Mouse (Mus musculus): Measurements from ENCODE around the gene Hspa2. TPM values are rescaled to one million over a fixed set of nuclear protein-coding genes. Genes with fewer than 3 reads are reported as not detected.

Hspa2 gene
- polyA plus RNA-seq, 1 experiment from 2014 or later, result 5.7 TPM

DNA sequence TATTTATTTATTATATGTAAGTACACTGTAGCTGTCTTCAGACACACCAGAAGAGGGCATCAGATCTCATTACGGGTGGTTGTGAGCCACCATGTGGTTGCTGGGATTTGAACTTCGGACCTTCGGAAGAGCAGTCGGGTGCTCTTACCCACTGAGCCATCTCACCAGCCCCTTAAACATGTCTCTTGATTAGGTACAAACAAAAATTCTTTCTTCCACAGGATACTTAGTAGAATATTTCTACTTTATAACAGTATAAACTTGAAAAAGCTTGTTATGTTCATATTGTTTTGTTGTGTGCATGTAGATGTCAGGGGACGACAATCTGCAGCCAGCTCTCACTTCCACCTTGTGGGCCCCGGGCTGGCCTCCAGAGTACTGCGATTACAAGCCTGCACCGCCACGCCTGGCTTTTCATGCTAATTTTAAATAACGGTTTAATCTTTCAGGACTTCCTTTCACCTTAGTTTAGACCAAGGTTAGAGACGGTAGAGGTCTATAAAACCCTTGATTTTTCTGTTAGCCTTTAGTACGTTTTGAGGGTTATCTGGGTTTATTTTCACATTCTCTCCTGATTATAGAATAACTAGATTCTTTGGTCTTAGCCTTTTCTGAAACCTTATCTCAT is 11.5 kb downstream of the Hspa2 start:
- Histone ChIP-seq H3K4me3 (ENCODE audit: low read depth, low read length) (no peak overlapping the region), H3K4me2 (ENCODE audit: low read depth, low read length) (no peak overlapping the region), H3K27me3 (ENCODE audit: control insufficient read depth, insufficient read depth, low read length) (no peaks in the 10 kb centered on the region), H3K27ac (ENCODE audit: low read depth, low read length) (no peak overlapping the region), H3K36me3 (ENCODE audit: control insufficient read depth, insufficient read depth, low read length) (no peaks in the 10 kb centered on the region), H3K4me1 (ENCODE audit: control insufficient read depth, insufficient read depth, low read length) (peaks cover 4% of the 10 kb centered on the region; the same call in 1 of the 2 replicates), H3K9me3 (ENCODE audit: control insufficient read depth, low read length) (no peaks in the 10 kb centered on the region), H3K9ac (replicated peaks; ENCODE audit: low read depth, low read length) (no peak overlapping the region)
- ATAC-seq (ENCODE audit: low read depth), result no peak
- WGBS, result 88% methylated on average over 11 of the region's 12 CpGs

DNA sequence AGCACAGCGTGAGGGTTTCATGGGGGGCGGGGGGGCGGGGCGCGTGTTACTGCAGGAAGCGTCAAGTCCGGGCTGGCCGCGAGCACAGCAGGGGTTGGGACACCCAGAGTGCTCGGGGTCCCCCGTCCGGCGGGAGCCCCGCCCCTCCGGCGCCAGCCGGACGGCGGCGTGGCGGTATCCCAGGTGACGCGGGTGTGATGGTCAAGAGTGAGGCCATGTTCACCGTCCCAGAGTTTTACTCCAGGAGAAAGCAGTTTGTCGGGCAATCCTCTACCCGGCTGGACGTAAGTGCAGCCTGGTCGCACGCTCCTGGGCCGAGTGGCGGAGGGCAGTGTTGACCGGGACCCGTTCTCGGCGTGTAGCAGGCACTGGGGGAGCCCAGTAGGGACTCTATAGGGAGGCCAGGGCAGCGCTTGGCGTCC is 13.5 kb downstream of the Hspa2 start, which contains the start of gene Ppp1r36:
Gene Ppp1r36 (plus strand): TSS at position 106 of the 422 bp plus-strand sequence.
- peak within 1 kb of the TSS; percentile 21; the same call in 1 of the 2 replicates for H3K9ac ChIP-seq (replicated peaks; ENCODE audit: low read depth, low read length)
- H3K27ac ChIP-seq (ENCODE audit: low read depth, low read length), result no peak within 1 kb of the TSS
- peak within 1 kb of the TSS; percentile 63 for H3K4me2 ChIP-seq (ENCODE audit: low read depth, low read length)
- ATAC-seq (ENCODE audit: low read depth), result no peak
- H3K4me1 ChIP-seq (ENCODE audit: control insufficient read depth, insufficient read depth, low read length), result peaks cover 4% of the 10 kb centered on the region; the same call in 1 of the 2 replicates
- H3K9me3 ChIP-seq (ENCODE audit: control insufficient read depth, low read length), result no peaks in the 10 kb centered on the region
- no peaks in the 10 kb centered on the region for H3K27me3 ChIP-seq (ENCODE audit: control insufficient read depth, insufficient read depth, low read length)
- no peaks in the 10 kb centered on the region for H3K36me3 ChIP-seq (ENCODE audit: control insufficient read depth, insufficient read depth, low read length)
- 2% methylated on average over 37 of the region's 37 CpGs for WGBS
- H3K4me3 ChIP-seq (ENCODE audit: low read depth, low read length), result peak within 1 kb of the TSS; percentile 28

DNA sequence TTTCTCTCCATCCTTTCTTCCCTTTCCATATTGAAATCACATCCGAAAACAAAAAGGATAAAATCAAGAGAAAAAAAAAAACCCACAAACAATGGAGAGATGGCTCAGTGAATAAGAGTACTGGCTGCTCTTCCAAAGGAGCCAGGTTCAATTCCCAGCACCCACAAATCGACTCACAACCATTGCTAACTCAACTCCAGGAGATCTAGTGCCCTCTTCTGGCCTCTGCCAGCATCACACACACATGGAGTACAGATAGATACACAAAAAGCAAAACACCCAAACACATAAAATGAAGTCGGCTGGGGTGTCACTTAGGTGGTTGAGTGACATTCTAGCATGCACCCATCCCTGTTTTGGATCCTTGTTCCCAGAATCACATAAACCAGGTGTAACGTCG is 14.4 kb downstream of the Hspa2 start:
- no peaks in the 10 kb centered on the region for H3K36me3 ChIP-seq (ENCODE audit: control insufficient read depth, insufficient read depth, low read length)
- H3K9me3 ChIP-seq (ENCODE audit: control insufficient read depth, low read length), result no peaks in the 10 kb centered on the region
- peaks cover 4% of the 10 kb centered on the region; the same call in 1 of the 2 replicates for H3K4me1 ChIP-seq (ENCODE audit: control insufficient read depth, insufficient read depth, low read length)
- no peak for ATAC-seq (ENCODE audit: low read depth)
- H3K9ac ChIP-seq (replicated peaks; ENCODE audit: low read depth, low read length), result no peak overlapping the region
- H3K27ac ChIP-seq (ENCODE audit: low read depth, low read length), result no peak overlapping the region
- H3K4me3 ChIP-seq (ENCODE audit: low read depth, low read length), result no peak overlapping the region
- H3K4me2 ChIP-seq (ENCODE audit: low read depth, low read length), result no peak overlapping the region
- 96% methylated on average over 5 of the region's 5 CpGs for WGBS
- no peaks in the 10 kb centered on the region for H3K27me3 ChIP-seq (ENCODE audit: control insufficient read depth, insufficient read depth, low read length)

DNA sequence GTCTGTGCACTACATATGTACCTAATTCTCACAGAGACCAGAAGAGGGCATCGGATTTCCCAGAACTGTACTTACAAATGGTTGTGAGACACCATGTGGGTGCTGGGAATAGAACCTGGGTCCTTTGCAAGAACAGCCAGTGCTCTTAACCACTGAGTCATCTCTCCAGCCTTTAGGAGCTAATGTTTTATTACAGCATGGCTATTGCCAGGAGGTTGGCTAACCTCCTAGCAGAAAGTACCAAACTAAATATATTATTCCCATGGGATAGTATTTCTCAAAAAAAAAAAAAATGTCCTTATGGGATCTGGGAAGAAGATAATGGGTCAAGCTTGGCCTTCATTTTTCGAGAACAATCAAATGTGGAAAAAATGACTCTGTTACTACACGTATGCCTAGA is 21.3 kb downstream of the Hspa2 start:
- no peak overlapping the region for H3K4me3 ChIP-seq (ENCODE audit: low read depth, low read length)
- no peaks in the 10 kb centered on the region for H3K4me1 ChIP-seq (ENCODE audit: control insufficient read depth, insufficient read depth, low read length)
- H3K36me3 ChIP-seq (ENCODE audit: control insufficient read depth, insufficient read depth, low read length), result no peaks in the 10 kb centered on the region
- no peak overlapping the region for H3K4me2 ChIP-seq (ENCODE audit: low read depth, low read length)
- WGBS, result 90% methylated on average over 3 of the region's 3 CpGs
- no peak for ATAC-seq (ENCODE audit: low read depth)
- H3K27me3 ChIP-seq (ENCODE audit: control insufficient read depth, insufficient read depth, low read length), result no peaks in the 10 kb centered on the region
- no peak overlapping the region for H3K9ac ChIP-seq (replicated peaks; ENCODE audit: low read depth, low read length)
- H3K9me3 ChIP-seq (ENCODE audit: control insufficient read depth, low read length), result no peaks in the 10 kb centered on the region
- no peak overlapping the region for H3K27ac ChIP-seq (ENCODE audit: low read depth, low read length)

DNA sequence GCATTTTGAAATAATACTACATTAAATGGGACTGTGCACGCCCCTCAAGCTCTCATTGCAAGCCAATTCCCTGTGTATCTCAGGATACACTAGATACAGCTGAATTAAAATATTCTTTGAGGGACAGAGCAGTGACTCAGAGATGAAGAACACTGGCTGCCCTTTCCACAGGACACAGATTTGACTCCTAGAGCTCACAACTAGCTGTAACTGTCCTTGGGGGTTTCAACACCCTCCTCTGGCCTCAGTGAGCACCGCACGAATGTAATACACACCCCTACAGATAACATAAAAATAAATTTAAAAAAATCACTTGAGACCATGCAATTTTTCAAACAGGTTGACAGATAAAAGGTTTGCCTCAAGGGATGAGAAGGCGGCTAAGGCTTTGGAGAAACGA is 23.6 kb downstream of the Hspa2 start:
- WGBS, result 57% methylated on average over 5 of the region's 5 CpGs
- ATAC-seq (ENCODE audit: low read depth), result no peak

DNA sequence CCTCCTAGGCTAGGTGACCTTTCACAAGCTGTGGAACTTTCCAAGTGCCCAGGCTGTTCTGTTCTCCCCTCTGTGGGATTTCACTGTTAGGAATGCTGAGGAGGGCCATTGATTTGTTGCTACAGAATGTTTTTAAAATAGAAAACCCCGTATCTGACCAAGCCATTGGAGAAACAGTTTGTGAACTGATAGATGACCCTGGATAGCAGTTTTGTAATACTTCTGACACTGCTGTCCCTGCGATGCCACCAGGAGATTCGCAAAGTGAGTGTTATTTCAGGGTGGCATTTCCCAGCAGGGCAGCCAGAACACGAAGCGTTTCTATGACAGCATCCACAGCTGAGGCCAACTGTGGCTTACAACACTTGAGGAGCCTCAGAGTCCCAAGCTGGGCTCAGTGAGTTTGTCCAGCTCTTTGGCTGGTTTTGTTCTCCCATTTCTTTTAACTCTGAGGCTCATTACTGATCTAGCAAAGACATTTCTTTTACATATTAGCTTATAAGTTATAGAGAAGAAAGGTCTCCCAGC is 27.0 kb downstream of the Hspa2 start:
- Histone ChIP-seq H3K27me3 (ENCODE audit: control insufficient read depth, insufficient read depth, low read length) (no peaks in the 10 kb centered on the region), H3K36me3 (ENCODE audit: control insufficient read depth, insufficient read depth, low read length) (no peaks in the 10 kb centered on the region), H3K9ac (replicated peaks; ENCODE audit: low read depth, low read length) (no peak overlapping the region), H3K9me3 (ENCODE audit: control insufficient read depth, low read length) (no peaks in the 10 kb centered on the region), H3K4me3 (ENCODE audit: low read depth, low read length) (no peak overlapping the region), H3K4me2 (ENCODE audit: low read depth, low read length) (no peak overlapping the region), H3K27ac (ENCODE audit: low read depth, low read length) (no peak overlapping the region), H3K4me1 (ENCODE audit: control insufficient read depth, insufficient read depth, low read length) (no peaks in the 10 kb centered on the region)
- no peak for ATAC-seq (ENCODE audit: low read depth)
- 59% methylated on average over 5 of the region's 5 CpGs for WGBS

More for the DNA sequence above, 23.6 kb downstream of the Hspa2 start:
- Histone ChIP-seq H3K9me3 (ENCODE audit: control insufficient read depth, low read length) (no peaks in the 10 kb centered on the region), H3K27ac (ENCODE audit: low read depth, low read length) (no peak overlapping the region), H3K9ac (replicated peaks; ENCODE audit: low read depth, low read length) (no peak overlapping the region), H3K4me2 (ENCODE audit: low read depth, low read length) (no peak overlapping the region), H3K4me1 (ENCODE audit: control insufficient read depth, insufficient read depth, low read length) (no peaks in the 10 kb centered on the region), H3K36me3 (ENCODE audit: control insufficient read depth, insufficient read depth, low read length) (no peaks in the 10 kb centered on the region), H3K4me3 (ENCODE audit: low read depth, low read length) (no peak overlapping the region), H3K27me3 (ENCODE audit: control insufficient read depth, insufficient read depth, low read length) (no peaks in the 10 kb centered on the region)

DNA sequence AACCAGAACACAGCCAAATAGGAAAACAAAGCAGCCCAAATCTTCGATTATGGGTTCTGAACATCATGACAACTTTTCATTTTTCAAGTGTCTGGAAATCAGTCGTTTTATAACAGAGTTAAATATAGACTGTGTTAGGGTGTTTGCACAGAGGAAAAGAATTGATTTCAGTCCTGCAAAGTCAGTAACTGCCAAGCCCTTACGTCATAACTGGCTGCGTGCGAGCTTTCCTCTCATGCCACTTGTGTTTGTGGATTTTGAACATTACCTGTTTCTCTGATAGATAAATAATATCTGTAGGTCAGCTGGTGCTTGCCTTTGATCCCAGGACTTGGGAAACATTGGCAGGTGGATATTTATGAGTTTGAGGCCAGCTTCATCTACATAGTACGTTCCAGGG is 27.5 kb downstream of the Hspa2 start:
- no peaks in the 10 kb centered on the region for H3K36me3 ChIP-seq (ENCODE audit: control insufficient read depth, insufficient read depth, low read length)
- H3K4me2 ChIP-seq (ENCODE audit: low read depth, low read length), result no peak overlapping the region
- no peak for ATAC-seq (ENCODE audit: low read depth)
- no peaks in the 10 kb centered on the region for H3K27me3 ChIP-seq (ENCODE audit: control insufficient read depth, insufficient read depth, low read length)
- H3K9me3 ChIP-seq (ENCODE audit: control insufficient read depth, low read length), result no peaks in the 10 kb centered on the region
- H3K4me1 ChIP-seq (ENCODE audit: control insufficient read depth, insufficient read depth, low read length), result no peaks in the 10 kb centered on the region
- no peak overlapping the region for H3K4me3 ChIP-seq (ENCODE audit: low read depth, low read length)
- H3K27ac ChIP-seq (ENCODE audit: low read depth, low read length), result no peak overlapping the region
- WGBS, result 90% methylated on average over 6 of the region's 6 CpGs
- H3K9ac ChIP-seq (replicated peaks; ENCODE audit: low read depth, low read length), result no peak overlapping the region

DNA sequence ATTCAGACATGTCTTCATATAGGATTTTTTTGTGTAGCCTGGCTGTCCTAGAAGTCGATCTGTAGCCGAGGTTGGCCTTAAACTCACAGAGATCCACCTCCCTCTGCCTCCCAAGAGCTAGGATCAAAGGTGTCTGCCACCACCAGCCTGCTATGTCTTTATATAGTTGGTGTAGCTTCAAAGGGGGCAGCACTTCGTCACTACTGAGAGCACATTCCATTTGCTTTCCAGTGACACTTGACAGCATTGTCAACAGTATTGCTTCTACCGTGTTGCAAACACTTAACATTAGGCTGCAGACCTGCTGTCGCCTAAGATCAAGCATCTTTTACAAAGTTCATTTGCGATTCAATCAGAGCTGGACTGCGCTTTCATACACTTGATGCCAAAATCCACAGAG is 30.1 kb downstream of the Hspa2 start:
- H3K9ac ChIP-seq (replicated peaks; ENCODE audit: low read depth, low read length), result no peak overlapping the region
- no peaks in the 10 kb centered on the region for H3K4me1 ChIP-seq (ENCODE audit: control insufficient read depth, insufficient read depth, low read length)
- no peaks in the 10 kb centered on the region for H3K9me3 ChIP-seq (ENCODE audit: control insufficient read depth, low read length)
- no peak overlapping the region for H3K27ac ChIP-seq (ENCODE audit: low read depth, low read length)
- no peak for ATAC-seq (ENCODE audit: low read depth)
- no peaks in the 10 kb centered on the region for H3K36me3 ChIP-seq (ENCODE audit: control insufficient read depth, insufficient read depth, low read length)
- no peak overlapping the region for H3K4me2 ChIP-seq (ENCODE audit: low read depth, low read length)
- 44% methylated on average over 7 of the region's 7 CpGs for WGBS
- H3K27me3 ChIP-seq (ENCODE audit: control insufficient read depth, insufficient read depth, low read length), result no peaks in the 10 kb centered on the region
- no peak overlapping the region for H3K4me3 ChIP-seq (ENCODE audit: low read depth, low read length)

DNA sequence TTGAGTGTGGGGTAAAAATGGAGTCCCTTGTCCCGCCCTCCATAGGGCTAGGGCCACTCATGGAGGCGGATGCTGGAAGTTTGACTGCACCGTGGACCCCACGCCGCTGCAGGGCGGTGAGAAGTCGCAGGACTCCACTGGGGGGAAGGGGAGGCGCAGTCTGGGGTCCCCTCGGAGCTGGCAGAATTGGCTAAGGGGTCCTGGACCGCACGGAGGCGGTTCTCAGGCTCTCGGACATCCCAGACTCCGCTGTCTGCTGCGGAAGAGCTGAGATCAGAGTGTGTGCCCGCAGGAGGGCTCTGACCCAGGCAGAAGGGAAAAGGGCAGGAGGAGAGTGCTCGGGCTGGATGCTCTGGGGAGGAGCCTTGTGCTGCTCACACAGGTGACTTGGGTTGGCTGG is 31.1 kb downstream of the Hspa2 start:
- Histone ChIP-seq H3K4me3 (ENCODE audit: low read depth, low read length) (no peak overlapping the region), H3K9me3 (ENCODE audit: control insufficient read depth, low read length) (no peaks in the 10 kb centered on the region), H3K36me3 (ENCODE audit: control insufficient read depth, insufficient read depth, low read length) (no peaks in the 10 kb centered on the region), H3K4me2 (ENCODE audit: low read depth, low read length) (peak overlapping the region; percentile 32; the same call in 1 of the 2 replicates), H3K27ac (ENCODE audit: low read depth, low read length) (no peak overlapping the region), H3K4me1 (ENCODE audit: control insufficient read depth, insufficient read depth, low read length) (no peaks in the 10 kb centered on the region), H3K9ac (replicated peaks; ENCODE audit: low read depth, low read length) (no peak overlapping the region), H3K27me3 (ENCODE audit: control insufficient read depth, insufficient read depth, low read length) (no peaks in the 10 kb centered on the region)
- no peak for ATAC-seq (ENCODE audit: low read depth)
- 5% methylated on average over 17 of the region's 17 CpGs for WGBS
